Mouse (Mus musculus) bone marrow, adult 2 months (tissue): ENCODE measurements around the gene Poc1a. TPM values are rescaled to one million over a fixed set of nuclear protein-coding genes. Genes with fewer than 3 reads are reported as not detected.

Experiments
- H3K27ac ChIP-seq: fragments of 200-500 bp; 2 replicates; pipeline ENCODE4 v1.5.1; 2012; ENCODE audit warnings: low read depth, mild to moderate bottlenecking, control low read depth, inconsistent platforms, low read length; ENCODE audit not compliant: control insufficient read depth, poor library complexity, insufficient read depth
- H3K4me1 ChIP-seq: fragments of 200-500 bp; 2 replicates; pipeline ENCODE4 v1.6.1; 2011; ENCODE audit warnings: low read length; ENCODE audit not compliant: control insufficient read depth, insufficient read depth
- H3K4me3 ChIP-seq: fragments of 200-500 bp; replicated peaks from 2 replicates; pipeline ENCODE3; 2011; ENCODE audit warnings: mild to moderate bottlenecking, low read depth, low read length, control low read depth; ENCODE audit not compliant: control insufficient read depth
- CTCF ChIP-seq: fragments of 200-500 bp; IDR thresholded peaks from 2 replicates; pipeline ENCODE4 v1.5.1; 2011; ENCODE audit warnings: low read length, control low read depth; ENCODE audit not compliant: control insufficient read depth, insufficient read depth
- POLR2A ChIP-seq: fragments of 200-500 bp; IDR thresholded peaks from 2 replicates; pipeline ENCODE4 v1.6.1; 2011; ENCODE audit warnings: low read depth, mild to moderate bottlenecking, control low read depth, low read length, borderline replicate concordance; ENCODE audit not compliant: control insufficient read depth
- WGBS: fragments of 180-500 bp; shearing (Covaris S2); methylation state at CpG from one replicate; pipeline ENCODE4 v1.1.7; 2018; 5-methylcytosine and 5-hydroxymethylcytosine counted together
- polyA plus RNA-seq: library from polyadenylated mRNA; stranded (reverse); fragments of >200 nt; gene quantifications from 2 replicates; pipeline ENCODE4 v1.2.4, GENCODE M21; 2011; ENCODE audit warnings: low replicate concordance; ENCODE audit not compliant: missing spikeins, insufficient read depth, insufficient read length

Gene Poc1a
- polyA plus RNA-seq, 1 experiment: 46.9 TPM

- H3K27ac ChIP-seq: no peak overlapping the region
- H3K4me1 ChIP-seq: peaks cover 2% of the 10 kb centered on the region; the same call in 1 of the 2 replicates
- WGBS: 79% methylated on average over 8 of the region's 8 CpGs
- H3K4me3 ChIP-seq: no peak overlapping the region
- TF ChIP-seq POLR2A (no peak), CTCF (no peak)
Observed at GRCm38 (mm10) chr9:106237401-106237800, 43.5 kb upstream of the Poc1a start.

- TF ChIP-seq CTCF: no peak
- no peak for TF ChIP-seq POLR2A
- Histone ChIP-seq H3K4me3 (no peak overlapping the region), H3K4me1 (peaks cover 2% of the 10 kb centered on the region; the same call in 1 of the 2 replicates), H3K27ac (no peak overlapping the region)
- WGBS: 82% methylated on average over 10 of the region's 10 CpGs
Observed at GRCm38 (mm10) chr9:106237878-106238277, 43.0 kb upstream of the Poc1a start.

- TF ChIP-seq CTCF: no peak
- TF ChIP-seq POLR2A: no peak
- Histone ChIP-seq H3K27ac (0 out of 2 replicates have a peak overlapping the region, but pooled peaks have one; percentile 16), H3K4me3 (no peak overlapping the region), H3K4me1 (peaks cover 2% of the 10 kb centered on the region; the same call in 1 of the 2 replicates)
- WGBS: 73% methylated on average over 10 of the region's 10 CpGs
Observed at GRCm38 (mm10) chr9:106241541-106242164, 39.2 kb upstream of the Poc1a start.

GRCm38 (mm10) chr9:106242813-106243488, 37.9 kb upstream of the Poc1a start:
- 28% methylated on average over 19 of the region's 19 CpGs for WGBS
- peak overlapping the region; percentile 68 for H3K4me3 ChIP-seq

GRCm38 (mm10) chr9:106249550-106249949, 31.3 kb upstream of the Poc1a start:
- Histone ChIP-seq H3K4me3 (no peak overlapping the region), H3K4me1 (no peaks in the 10 kb centered on the region; the same call in 1 of the 2 replicates), H3K27ac (no peak overlapping the region)
- TF ChIP-seq CTCF (no peak), POLR2A (no peak)
- WGBS: 50% methylated on average over 11 of the region's 11 CpGs

More at GRCm38 (mm10) chr9:106242813-106243488, 37.9 kb upstream of the Poc1a start:
- TF ChIP-seq POLR2A (peak; percentile 37; the same call in 1 of the 2 replicates), CTCF (no peak)
- Histone ChIP-seq H3K4me1 (peaks cover 2% of the 10 kb centered on the region; the same call in 1 of the 2 replicates), H3K27ac (peak overlapping the region; percentile 74)

- Histone ChIP-seq H3K4me1 (no peaks in the 10 kb centered on the region; the same call in 1 of the 2 replicates), H3K4me3 (no peak overlapping the region), H3K27ac (no peak overlapping the region)
- TF ChIP-seq CTCF: no peak
- no peak for TF ChIP-seq POLR2A
- WGBS: 66% methylated on average over 4 of the region's 4 CpGs
Observed at GRCm38 (mm10) chr9:106250245-106250644, 30.6 kb upstream of the Poc1a start.

- H3K4me1 ChIP-seq: no peaks in the 10 kb centered on the region; the same call in 1 of the 2 replicates
- TF ChIP-seq POLR2A (no peak), CTCF (no peak)
- 76% methylated on average over 8 of the region's 8 CpGs for WGBS
- H3K4me3 ChIP-seq: no peak overlapping the region
- H3K27ac ChIP-seq: no peak overlapping the region
Observed at GRCm38 (mm10) chr9:106251066-106251465, 29.8 kb upstream of the Poc1a start.

- no peak for TF ChIP-seq POLR2A
- no peak for TF ChIP-seq CTCF
- Histone ChIP-seq H3K27ac (no peak overlapping the region), H3K4me1 (peaks cover 2% of the 10 kb centered on the region; the same call in 1 of the 2 replicates), H3K4me3 (no peak overlapping the region)
- WGBS: 64% methylated on average over 2 of the region's 2 CpGs
Observed at GRCm38 (mm10) chr9:106254001-106254400, 26.9 kb upstream of the Poc1a start.
